Mouse (Mus musculus) induced T-regulatory cell, adult 2 months (primary cell): ENCODE data around the gene Pth2.
A peak's percentile ranks its signal among the peaks of the same experiment; 100 is the strongest.
"Not testable (repeated sequence)": the region's sequence is repeated elsewhere in the genome, so short reads cannot be mapped to it uniquely, and the experiment has no call there.

ENCODE experiments used
- DNase-seq: peaks from one replicate; pipeline ENCODE4 v3.0.0-alpha.2; 2012; ENCODE audit warnings: low read depth

Gene Pth2

GRCm38 (mm10) chr7:45180896-45181477, at the start of gene Pth2:
TSS of gene Pth2 (plus strand) at chr7:45180995.
- no peak for DNase-seq

GRCm38 (mm10) chr7:45131850-45132249, 48.9 kb upstream of the Pth2 start:
- no peak for DNase-seq

- peak; percentile 40 for DNase-seq
These were observed 47.2 kb upstream of the Pth2 start for GRCm38 (mm10) chr7:45133446-45134159.

- DNase-seq, result peak; percentile 89
These were observed 46.2 kb upstream of the Pth2 start for GRCm38 (mm10) chr7:45134544-45135026.

GRCm38 (mm10) chr7:45135370-45135769, 45.4 kb upstream of the Pth2 start:
- DNase-seq, result peak; percentile 67

GRCm38 (mm10) chr7:45135993-45136567, 44.7 kb upstream of the Pth2 start, which contains the start of the genes Gm45713 and Flt3l:
TSS of gene Gm45713 (minus strand) at chr7:45136231.
TSS of gene Flt3l (minus strand) at chr7:45136432.
- peak; percentile 97 for DNase-seq

- DNase-seq, result peak; percentile 69
These were observed 43.4 kb upstream of the Pth2 start for GRCm38 (mm10) chr7:45137171-45138006.

GRCm38 (mm10) chr7:45138403-45138802, 42.4 kb upstream of the Pth2 start:
- no peak for DNase-seq

GRCm38 (mm10) chr7:45139904-45140723, 40.7 kb upstream of the Pth2 start:
- no peak for DNase-seq

- DNase-seq, result no peak
These were observed 39.5 kb upstream of the Pth2 start for GRCm38 (mm10) chr7:45141319-45141718.

GRCm38 (mm10) chr7:45141914-45142313, 38.9 kb upstream of the Pth2 start:
- DNase-seq, result no peak

- no peak for DNase-seq
These were observed 36.2 kb upstream of the Pth2 start for GRCm38 (mm10) chr7:45144368-45145174.

- no peak for DNase-seq
These were observed 35.3 kb upstream of the Pth2 start for GRCm38 (mm10) chr7:45145460-45145859.

- DNase-seq, result no peak
These were observed 33.5 kb upstream of the Pth2 start for GRCm38 (mm10) chr7:45147267-45147666.

GRCm38 (mm10) chr7:45147899-45148298, 32.9 kb upstream of the Pth2 start:
- DNase-seq, result no peak

GRCm38 (mm10) chr7:45148534-45149098, 32.2 kb upstream of the Pth2 start:
- DNase-seq, result no peak

- DNase-seq, result no peak
These were observed 31.2 kb upstream of the Pth2 start for GRCm38 (mm10) chr7:45149545-45149944.

GRCm38 (mm10) chr7:45150321-45150720, 30.5 kb upstream of the Pth2 start:
- no peak for DNase-seq

GRCm38 (mm10) chr7:45151303-45151702, 29.5 kb upstream of the Pth2 start:
- no peak for DNase-seq

GRCm38 (mm10) chr7:45153052-45153451, 27.7 kb upstream of the Pth2 start:
- DNase-seq, result not testable (repeated sequence)
